Mouse (Mus musculus) urinary bladder, adult 2 months (tissue): ENCODE results near the gene Phf12. TPM values are rescaled to one million over a fixed set of nuclear protein-coding genes. Genes with fewer than 3 reads are reported as not detected.

Experiments
- DNase-seq: peaks from one replicate; pipeline ENCODE4 v3.0.0; 2022; ENCODE audit warnings: low spot score
- polyA plus RNA-seq: library from polyadenylated mRNA; depleted of rRNA; stranded (reverse); fragments of >200 nt; gene quantifications from 2 replicates; pipeline ENCODE4 v1.2.3, GENCODE M21; 2012

The Phf12 gene
- polyA plus RNA-seq, 1 experiment = 36.4 TPM

- DNase-seq = no peak
These were observed 11.8 kb upstream of the Phf12 start for GRCm38 (mm10) chr11:77970718-77971117.

- no peak for DNase-seq
These were observed 9.0 kb upstream of the Phf12 start for GRCm38 (mm10) chr11:77973520-77973919.

GRCm38 (mm10) chr11:77974325-77974724 is 8.2 kb upstream of the Phf12 start:
- DNase-seq = no peak

GRCm38 (mm10) chr11:77975873-77976272 is 6.7 kb upstream of the Phf12 start:
- no peak for DNase-seq

GRCm38 (mm10) chr11:77978161-77978560 is 4.4 kb upstream of the Phf12 start:
- no peak for DNase-seq

- DNase-seq = no peak
These were observed 3.2 kb upstream of the Phf12 start for GRCm38 (mm10) chr11:77979221-77979809.

GRCm38 (mm10) chr11:77980281-77981204 is 2.0 kb upstream of the Phf12 start:
- DNase-seq = no peak

GRCm38 (mm10) chr11:77981609-77982440 is 729 bp upstream of the Phf12 start:
- DNase-seq = peak; percentile 53

GRCm38 (mm10) chr11:77983191-77983936 is 810 bp downstream of the Phf12 start:
- DNase-seq = peak; percentile 45

- DNase-seq = peak; percentile 63
These were observed 1.6 kb downstream of the Phf12 start for GRCm38 (mm10) chr11:77983937-77984835.

- peak; percentile 47 for DNase-seq
These were observed 2.3 kb downstream of the Phf12 start for GRCm38 (mm10) chr11:77984836-77985231.

GRCm38 (mm10) chr11:77985541-77986065 is 3.0 kb downstream of the Phf12 start:
- no peak for DNase-seq

GRCm38 (mm10) chr11:77989071-77989690 is 6.6 kb downstream of the Phf12 start:
- DNase-seq = no peak

- no peak for DNase-seq
These were observed 13.0 kb downstream of the Phf12 start for GRCm38 (mm10) chr11:77995556-77995955.

GRCm38 (mm10) chr11:78006446-78006845 is 23.9 kb downstream of the Phf12 start:
- no peak for DNase-seq

- no peak for DNase-seq
These were observed 37.1 kb downstream of the Phf12 start for GRCm38 (mm10) chr11:78019676-78020075.

GRCm38 (mm10) chr11:78023607-78024006 is 41.1 kb downstream of the Phf12 start:
- no peak for DNase-seq

GRCm38 (mm10) chr11:78029240-78029639 is 46.7 kb downstream of the Phf12 start:
- no peak for DNase-seq

GRCm38 (mm10) chr11:78030600-78030999 is 48.0 kb downstream of the Phf12 start:
- DNase-seq = no peak

GRCm38 (mm10) chr11:78031389-78031788 is 48.8 kb downstream of the Phf12 start:
- no peak for DNase-seq
